In genomic region chr6:49236331-49236730, GRCm38 (mm10) we compare ENCODE assay signal across 8 mouse cellular contexts. TPM values are rescaled to one million over a fixed set of nuclear protein-coding genes. Genes with fewer than 3 reads are reported as not detected.
DNase-seq lines count a peak whose midpoint lies in the region; ATAC-seq lines count a peak whose summit lies in the region.

No protein-coding gene starts in this region.

- no peak overlapping the region for H3K4me2 ChIP-seq in intestine, embryonic 15.5 days (replicated peaks)

- H3K27me3 ChIP-seq in intestine, embryonic 15.5 days (replicated peaks), result no peaks in the 10 kb centered on the region

- 62% methylated on average over 9 of the region's 9 CpGs for WGBS in intestine, embryonic 15.5 days

- intact Hi-C loops in left cerebral cortex, postnatal 10 days (cut with DNase I), result no loop called here

- H3K4me3 ChIP-seq in intestine, embryonic 15.5 days (replicated peaks), result no peak overlapping the region

- H3K4me1 ChIP-seq in intestine, embryonic 15.5 days (replicated peaks), result no peaks in the 10 kb centered on the region

- no peaks in the 10 kb centered on the region for H3K9me3 ChIP-seq in intestine, embryonic 15.5 days

- ATAC-seq in intestine, embryonic 15.5 days, result peak; percentile 100
- peak; percentile 100 for ATAC-seq in megakaryocyte-erythroid progenitor cell, adult 5-6 weeks (replicated peaks; ENCODE audit: low FRiP score, low TSS enrichment, poor library complexity, severe bottlenecking)

- H3K27ac ChIP-seq in intestine, embryonic 15.5 days, result no peak overlapping the region

- H3K9ac ChIP-seq in intestine, embryonic 15.5 days, result no peak overlapping the region

- H3K36me3 ChIP-seq in intestine, embryonic 15.5 days, result no peaks in the 10 kb centered on the region

- DNase-seq in adrenal gland, adult (ENCODE audit: inconsistent age in 2 of 2, low spot score in 1 of 2), result peak; percentile 100
- DNase-seq in embryo, embryonic 9.5 days (ENCODE audit: extremely low spot score), result peak; percentile 100
- peak; percentile 100 for DNase-seq in gastrocnemius, postnatal 4 days (ENCODE audit: low spot score in 2 of 2)
- DNase-seq in left cerebral cortex, postnatal 10 days (ENCODE audit: extremely low spot score in 1 of 2, low spot score in 2 of 2), result peak; percentile 100
- peak; percentile 100 for DNase-seq in right cerebral cortex, postnatal 14 days
- DNase-seq in urinary bladder, postnatal 36 days (ENCODE audit: low spot score in 2 of 2), result peak; percentile 100

RNA-seq across cellular contexts. Expression of gene Igf2bp3, which starts 21.6 kb away (rescaled TPM):
- total RNA-seq in gastrocnemius, postnatal 4 days (2021), result 10 to 100 TPM; 18.6 to 20.8 TPM
- polyA plus RNA-seq in intestine, embryonic 15.5 days (2015; fragmentation: Nextera tagmentation; extraction: Ambion mirVana), result 83.1 and 96.8 TPM in 2 replicates
- 1 to 10 TPM; 1.2 TPM for total RNA-seq in left cerebral cortex, postnatal 10 days (2021)
- total RNA-seq in megakaryocyte-erythroid progenitor cell, adult 5-6 weeks (2014; fragmentation: Nextera tagmentation), result 0.17 TPM in 1 of 2 replicates, not detected in the other
- total RNA-seq in megakaryocyte-erythroid progenitor cell, adult 5-6 weeks (2017), result not detected in 2 replicates

RNA-seq across cellular contexts. Expression of gene Tra2a, which starts 27.5 kb away (rescaled TPM):
- 10 to 100 TPM; 36.9 to 42.3 TPM for total RNA-seq in gastrocnemius, postnatal 4 days (2021)
- 81.4 and 82.9 TPM in 2 replicates for polyA plus RNA-seq in intestine, embryonic 15.5 days (2015; fragmentation: Nextera tagmentation; extraction: Ambion mirVana)
- 10 to 100 TPM; 66.7 to 68.8 TPM for total RNA-seq in left cerebral cortex, postnatal 10 days (2021)
- 160 and 198 TPM in 2 replicates for total RNA-seq in megakaryocyte-erythroid progenitor cell, adult 5-6 weeks (2014; fragmentation: Nextera tagmentation)
- total RNA-seq in megakaryocyte-erythroid progenitor cell, adult 5-6 weeks (2017), result 184 and 193 TPM in 2 replicates

Comparison
In these comparisons a context has a peak if more than half of its experiments do, and no peak if none do; other contexts are left out.
1. RNA of gene Igf2bp3, which starts 21.6 kb away (total RNA-seq): 18.6 to 20.8 TPM in gastrocnemius, postnatal 4 days; 1.2 TPM in left cerebral cortex, postnatal 10 days and 0.17 TPM in megakaryocyte-erythroid progenitor cell, adult 5-6 weeks; every median in the first group is over 4 times any median in the second.
2. Peak in every context shown above with its lines, with median percentiles within 50 percentile points of each other: DNase-seq.